Mouse (Mus musculus): ENCODE measurements around the gene Moxd1. TPM values are rescaled to one million over a fixed set of nuclear protein-coding genes. Genes with fewer than 3 reads are reported as not detected.

Gene Moxd1
- polyA plus RNA-seq, 1 experiment from 2014 or later = 4.9 TPM

GRCm38 (mm10) chr10:24235426-24236283 lies 12.3 kb downstream of the Moxd1 start:
- H3K4me2 ChIP-seq = no peak overlapping the region
- H3K9ac ChIP-seq = no peak overlapping the region
- WGBS = 68% methylated on average over 23 of the region's 23 CpGs
- no peak overlapping the region for H3K4me3 ChIP-seq (ENCODE audit: low read depth, low read length)
- no peaks in the 10 kb centered on the region for H3K27me3 ChIP-seq (ENCODE audit: insufficient read depth, low read length)
- no peak for TF ChIP-seq CTCF (IDR thresholded peaks at IDR 0.05; ENCODE audit: low read depth)
- no peak overlapping the region for H3K27ac ChIP-seq (ENCODE audit: low read depth)
- H3K9me3 ChIP-seq (ENCODE audit: low read depth, low read length) = no peaks in the 10 kb centered on the region
- no peaks in the 10 kb centered on the region for H3K36me3 ChIP-seq (ENCODE audit: insufficient read depth)
- DNase-seq = no peak
- ATAC-seq (ENCODE audit: insufficient read depth) = no peak
- H3K4me1 ChIP-seq (ENCODE audit: insufficient read depth) = no peaks in the 10 kb centered on the region

- H3K36me3 ChIP-seq (ENCODE audit: insufficient read depth) = no peaks in the 10 kb centered on the region
- H3K4me1 ChIP-seq (ENCODE audit: insufficient read depth) = no peaks in the 10 kb centered on the region
- ATAC-seq (ENCODE audit: insufficient read depth) = no peak
- no peaks in the 10 kb centered on the region for H3K27me3 ChIP-seq (ENCODE audit: insufficient read depth, low read length)
- no peak for DNase-seq
- no peak overlapping the region for H3K27ac ChIP-seq (ENCODE audit: low read depth)
- H3K4me2 ChIP-seq = no peak overlapping the region
- no peak overlapping the region for H3K9ac ChIP-seq
- TF ChIP-seq CTCF (IDR thresholded peaks at IDR 0.05; ENCODE audit: low read depth) = no peak
- no peaks in the 10 kb centered on the region for H3K9me3 ChIP-seq (ENCODE audit: low read depth, low read length)
- no peak overlapping the region for H3K4me3 ChIP-seq (ENCODE audit: low read depth, low read length)
- 74% methylated on average over 4 of the region's 4 CpGs for WGBS
These were observed 23.5 kb downstream of the Moxd1 start for GRCm38 (mm10) chr10:24246815-24247214.

GRCm38 (mm10) chr10:24248116-24248515 lies 24.8 kb downstream of the Moxd1 start:
- H3K27ac ChIP-seq (ENCODE audit: low read depth) = no peak overlapping the region
- H3K4me2 ChIP-seq = no peak overlapping the region
- H3K4me3 ChIP-seq (ENCODE audit: low read depth, low read length) = no peak overlapping the region
- TF ChIP-seq CTCF (IDR thresholded peaks at IDR 0.05; ENCODE audit: low read depth) = no peak
- no peaks in the 10 kb centered on the region for H3K36me3 ChIP-seq (ENCODE audit: insufficient read depth)
- H3K9me3 ChIP-seq (ENCODE audit: low read depth, low read length) = no peaks in the 10 kb centered on the region
- H3K27me3 ChIP-seq (ENCODE audit: insufficient read depth, low read length) = no peaks in the 10 kb centered on the region
- no peaks in the 10 kb centered on the region for H3K4me1 ChIP-seq (ENCODE audit: insufficient read depth)
- no peak for DNase-seq
- no peak overlapping the region for H3K9ac ChIP-seq
- no peak for ATAC-seq (ENCODE audit: insufficient read depth)

GRCm38 (mm10) chr10:24251631-24252030 lies 28.3 kb downstream of the Moxd1 start:
- Histone ChIP-seq H3K36me3 (ENCODE audit: insufficient read depth) (no peaks in the 10 kb centered on the region), H3K9me3 (ENCODE audit: low read depth, low read length) (no peaks in the 10 kb centered on the region), H3K4me3 (ENCODE audit: low read depth, low read length) (no peak overlapping the region), H3K9ac (no peak overlapping the region), H3K27me3 (ENCODE audit: insufficient read depth, low read length) (no peaks in the 10 kb centered on the region), H3K4me2 (no peak overlapping the region), H3K4me1 (ENCODE audit: insufficient read depth) (no peaks in the 10 kb centered on the region), H3K27ac (ENCODE audit: low read depth) (no peak overlapping the region)
- TF ChIP-seq CTCF (IDR thresholded peaks at IDR 0.05; ENCODE audit: low read depth) = no peak
- ATAC-seq (ENCODE audit: insufficient read depth) (no peak), DNase-seq (no peak)

- Histone ChIP-seq H3K27ac (ENCODE audit: low read depth) (no peak overlapping the region), H3K9me3 (ENCODE audit: low read depth, low read length) (no peaks in the 10 kb centered on the region), H3K27me3 (ENCODE audit: insufficient read depth, low read length) (no peaks in the 10 kb centered on the region), H3K4me1 (ENCODE audit: insufficient read depth) (no peaks in the 10 kb centered on the region), H3K9ac (no peak overlapping the region), H3K4me2 (no peak overlapping the region), H3K36me3 (ENCODE audit: insufficient read depth) (no peaks in the 10 kb centered on the region), H3K4me3 (ENCODE audit: low read depth, low read length) (no peak overlapping the region)
- no peak for ATAC-seq (ENCODE audit: insufficient read depth)
- TF ChIP-seq CTCF (IDR thresholded peaks at IDR 0.05; ENCODE audit: low read depth) = no peak
- WGBS = 46% methylated on average over 7 of the region's 7 CpGs
- DNase-seq = no peak
These were observed 34.8 kb downstream of the Moxd1 start for GRCm38 (mm10) chr10:24258150-24258549.

- Histone ChIP-seq H3K4me1 (ENCODE audit: insufficient read depth) (no peaks in the 10 kb centered on the region), H3K27me3 (ENCODE audit: insufficient read depth, low read length) (no peaks in the 10 kb centered on the region), H3K4me2 (no peak overlapping the region), H3K27ac (ENCODE audit: low read depth) (no peak overlapping the region), H3K4me3 (ENCODE audit: low read depth, low read length) (no peak overlapping the region), H3K9me3 (ENCODE audit: low read depth, low read length) (no peaks in the 10 kb centered on the region), H3K9ac (no peak overlapping the region), H3K36me3 (ENCODE audit: insufficient read depth) (no peaks in the 10 kb centered on the region)
- 49% methylated on average over 3 of the region's 3 CpGs for WGBS
- no peak for TF ChIP-seq CTCF (IDR thresholded peaks at IDR 0.05; ENCODE audit: low read depth)
- ATAC-seq (ENCODE audit: insufficient read depth) (no peak), DNase-seq (no peak)
These were observed 35.6 kb downstream of the Moxd1 start for GRCm38 (mm10) chr10:24258885-24259284.

- Histone ChIP-seq H3K4me3 (ENCODE audit: low read depth, low read length) (no peak overlapping the region), H3K9me3 (ENCODE audit: low read depth, low read length) (no peaks in the 10 kb centered on the region), H3K9ac (no peak overlapping the region), H3K4me2 (no peak overlapping the region), H3K27me3 (ENCODE audit: insufficient read depth, low read length) (no peaks in the 10 kb centered on the region), H3K36me3 (ENCODE audit: insufficient read depth) (no peaks in the 10 kb centered on the region), H3K4me1 (ENCODE audit: insufficient read depth) (no peaks in the 10 kb centered on the region), H3K27ac (ENCODE audit: low read depth) (no peak overlapping the region)
- ATAC-seq (ENCODE audit: insufficient read depth) (no peak), DNase-seq (peak; percentile 34)
- 72% methylated on average over 5 of the region's 5 CpGs for WGBS
- no peak for TF ChIP-seq CTCF (IDR thresholded peaks at IDR 0.05; ENCODE audit: low read depth)
These were observed 36.7 kb downstream of the Moxd1 start for GRCm38 (mm10) chr10:24259794-24260590.

Measured in lung, embryonic 14.5 days (tissue).